Mouse (Mus musculus) liver, embryonic 11.5 days (tissue): ENCODE measurements around the gene Hoxa11. TPM values are rescaled to one million over a fixed set of nuclear protein-coding genes. Genes with fewer than 3 reads are reported as not detected.

Source experiments
- ATAC-seq: fragments of 200-750 bp; cut with Nextera tagmentation; replicated peaks from 2 replicates; pipeline ENCODE4 v1.8.0; 2017; ENCODE audit warnings: moderate number of reproducible peaks, mild to moderate bottlenecking, moderate TSS enrichment, moderate library complexity; ENCODE audit not compliant: low FRiP score
- DNase-seq: peaks from one replicate; pipeline ENCODE4 v3.0.0-alpha.2; 2017; ENCODE audit warnings: low spot score
- H3K27ac ChIP-seq: fragments of 300-500 bp; sonication (generic); 2 replicates; pipeline ENCODE4 v1.5.1; 2014; ENCODE audit warnings: mild to moderate bottlenecking, low read depth, low read length, control low read depth
- H3K27me3 ChIP-seq: fragments of 300-500 bp; sonication (generic); replicated peaks from 2 replicates; pipeline ENCODE4 v1.6.1; 2014; ENCODE audit warnings: low read length, mixed read lengths; ENCODE audit not compliant: control insufficient read depth, insufficient read depth
- H3K36me3 ChIP-seq: fragments of 300-500 bp; sonication (generic); 2 replicates; pipeline ENCODE4 v1.6.1; 2014; ENCODE audit warnings: mild to moderate bottlenecking, low read length, moderate library complexity, mixed read lengths; ENCODE audit not compliant: control insufficient read depth, insufficient read depth
- H3K4me1 ChIP-seq: fragments of 300-500 bp; sonication (generic); replicated peaks from 2 replicates; pipeline ENCODE4 v1.6.1; 2014; ENCODE audit warnings: low read length, mixed read lengths; ENCODE audit not compliant: control insufficient read depth, insufficient read depth
- H3K4me2 ChIP-seq: fragments of 300-500 bp; sonication (generic); 2 replicates; pipeline ENCODE4 v1.6.1; 2014; ENCODE audit warnings: mild to moderate bottlenecking, control low read depth, moderate library complexity
- H3K4me3 ChIP-seq: fragments of 300-500 bp; sonication (generic); 2 replicates; pipeline ENCODE4 v1.5.1; 2014; ENCODE audit warnings: low read depth, low read length, control low read depth
- H3K9ac ChIP-seq: fragments of 300-500 bp; sonication (generic); 2 replicates; pipeline ENCODE4 v1.6.1; 2014; ENCODE audit warnings: low read depth, low read length, control low read depth
- H3K9me3 ChIP-seq: fragments of 300-500 bp; sonication (generic); 2 replicates; pipeline ENCODE4 v1.6.1; 2016; ENCODE audit warnings: low read length, inconsistent platforms, mixed read lengths; ENCODE audit not compliant: control insufficient read depth
- WGBS: fragments of 180-500 bp; shearing (Covaris S2); extraction: QIAGEN DNeasy Blood & Tissue Kit; methylation state at CpG from one replicate; pipeline ENCODE4 v1.1.7; 2014; 5-methylcytosine and 5-hydroxymethylcytosine counted together
- polyA plus RNA-seq: library from polyadenylated mRNA; unstranded; fragments of >200 nt; fragmentation: Nextera tagmentation; extraction: Ambion mirVana; gene quantifications from 2 replicates; pipeline ENCODE4 v1.2.1, GENCODE M21; 2014

The Hoxa11 gene
- polyA plus RNA-seq, 1 experiment from 2014 or later = 0.26 TPM

DNA sequence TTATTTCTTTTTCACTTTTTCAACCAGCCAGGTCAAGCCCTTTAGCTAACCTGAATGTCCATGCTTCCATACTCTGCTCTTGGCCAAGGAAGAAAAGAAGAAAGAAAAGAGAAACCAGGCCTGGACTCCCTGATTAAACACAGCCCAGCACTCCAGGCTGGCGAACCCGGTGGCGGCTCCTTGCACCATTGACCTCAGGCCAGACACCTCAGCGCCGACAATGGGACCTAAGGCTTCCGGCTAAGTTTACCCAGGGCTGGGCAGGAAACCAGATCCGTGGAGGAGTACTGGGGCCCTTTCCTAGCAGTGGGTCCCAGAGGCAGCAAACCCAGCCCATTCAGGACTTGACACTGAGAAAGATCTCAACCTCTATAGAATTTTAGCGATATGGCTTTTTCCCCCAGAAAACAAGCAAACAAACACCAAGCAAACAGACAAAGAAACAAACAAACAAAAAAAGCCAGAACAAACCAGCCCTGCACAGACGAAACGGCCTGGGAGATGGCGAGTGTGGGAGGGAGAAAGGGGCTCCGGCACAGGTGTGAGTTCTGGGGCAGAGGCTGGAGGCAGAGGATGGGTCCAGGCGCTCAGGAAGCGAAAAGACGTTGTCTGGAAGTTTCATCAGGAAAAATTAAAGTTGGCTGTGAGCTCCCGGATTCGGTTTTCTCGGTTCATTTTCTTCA lies 13.6 kb downstream of the Hoxa11 start:
- 2% methylated on average over 18 of the region's 18 CpGs for WGBS
- Histone ChIP-seq H3K27ac (no peak overlapping the region), H3K4me1 (no peaks in the 10 kb centered on the region), H3K9ac (no peak overlapping the region), H3K9me3 (no peaks in the 10 kb centered on the region), H3K27me3 (peaks cover 96% of the 10 kb centered on the region), H3K4me3 (0 out of 2 replicates have a peak overlapping the region, but pooled peaks have one; percentile 1), H3K36me3 (no peaks in the 10 kb centered on the region), H3K4me2 (no peak overlapping the region; the same call in 1 of the 2 replicates)
- DNase-seq (no peak), ATAC-seq (no peak)

DNA sequence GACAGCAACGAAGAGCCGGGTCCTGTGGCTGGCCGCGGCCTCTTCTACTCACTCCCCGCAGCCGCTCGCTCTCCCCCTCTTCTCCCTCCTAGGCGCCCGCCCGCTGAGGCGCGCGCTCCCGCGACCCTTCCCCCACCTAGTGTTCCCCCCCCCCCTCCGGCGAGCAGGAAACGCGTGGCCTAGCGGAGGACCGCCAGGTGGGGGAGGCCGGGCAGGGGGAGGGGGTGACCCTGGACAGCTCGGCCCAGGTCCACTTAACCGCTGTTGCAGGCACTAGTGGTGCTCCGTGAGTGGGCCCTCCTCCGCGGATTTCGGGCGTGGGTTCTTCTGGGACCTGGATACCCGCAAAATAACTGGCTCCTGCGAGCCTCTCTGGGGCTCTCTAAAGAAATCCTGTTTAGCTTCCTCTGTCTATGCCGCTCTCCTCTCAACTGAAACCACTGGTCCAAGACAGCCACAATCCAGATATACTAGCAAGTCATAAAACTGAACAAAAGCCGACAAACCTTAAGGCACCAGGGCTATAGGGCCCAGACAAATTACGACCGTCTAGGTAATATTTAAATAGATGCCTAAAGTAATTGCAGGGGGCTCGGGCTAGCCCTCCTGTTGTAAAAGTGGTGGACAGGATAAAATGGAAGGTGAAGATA lies 15.0 kb downstream of the Hoxa11 start, which contains the start of gene Hoxa9:
Hoxa9 (minus strand) TSS at position 574 of the 650 bp plus-strand sequence.
- DNase-seq (no peak), ATAC-seq (no peak)
- 2% methylated on average over 33 of the region's 36 CpGs for WGBS
- no peaks in the 10 kb centered on the region for H3K4me1 ChIP-seq
- peaks cover 96% of the 10 kb centered on the region for H3K27me3 ChIP-seq
- H3K9ac ChIP-seq = no peak within 1 kb of the TSS
- H3K4me3 ChIP-seq = peak within 1 kb of the TSS; percentile 23
- H3K36me3 ChIP-seq = no peaks in the 10 kb centered on the region
- H3K27ac ChIP-seq = no peak within 1 kb of the TSS
- no peak within 1 kb of the TSS for H3K4me2 ChIP-seq
- no peaks in the 10 kb centered on the region for H3K9me3 ChIP-seq

GRCm38 (mm10) chr6:52229558-52230416 lies 15.8 kb downstream of the Hoxa11 start:
- WGBS = 3% methylated on average over 44 of the region's 44 CpGs
- Histone ChIP-seq H3K4me3 (peak overlapping the region; percentile 23), H3K27me3 (peaks cover 96% of the 10 kb centered on the region), H3K4me2 (no peak overlapping the region; the same call in 1 of the 2 replicates), H3K36me3 (no peaks in the 10 kb centered on the region), H3K9me3 (no peaks in the 10 kb centered on the region), H3K4me1 (no peaks in the 10 kb centered on the region), H3K9ac (no peak overlapping the region), H3K27ac (no peak overlapping the region)
- ATAC-seq (no peak), DNase-seq (no peak)

GRCm38 (mm10) chr6:52228475-52229465 lies 16.8 kb downstream of the Hoxa11 start:
- H3K4me3 ChIP-seq = no peak overlapping the region
- no peak overlapping the region for H3K27ac ChIP-seq
- 2% methylated on average over 38 of the region's 38 CpGs for WGBS
- H3K27me3 ChIP-seq = peaks cover 96% of the 10 kb centered on the region
- H3K4me2 ChIP-seq = peak overlapping the region; percentile 27
- no peaks in the 10 kb centered on the region for H3K9me3 ChIP-seq
- no peak for DNase-seq
- no peak overlapping the region for H3K9ac ChIP-seq
- H3K36me3 ChIP-seq = no peaks in the 10 kb centered on the region
- no peaks in the 10 kb centered on the region for H3K4me1 ChIP-seq
- no peak for ATAC-seq

DNA sequence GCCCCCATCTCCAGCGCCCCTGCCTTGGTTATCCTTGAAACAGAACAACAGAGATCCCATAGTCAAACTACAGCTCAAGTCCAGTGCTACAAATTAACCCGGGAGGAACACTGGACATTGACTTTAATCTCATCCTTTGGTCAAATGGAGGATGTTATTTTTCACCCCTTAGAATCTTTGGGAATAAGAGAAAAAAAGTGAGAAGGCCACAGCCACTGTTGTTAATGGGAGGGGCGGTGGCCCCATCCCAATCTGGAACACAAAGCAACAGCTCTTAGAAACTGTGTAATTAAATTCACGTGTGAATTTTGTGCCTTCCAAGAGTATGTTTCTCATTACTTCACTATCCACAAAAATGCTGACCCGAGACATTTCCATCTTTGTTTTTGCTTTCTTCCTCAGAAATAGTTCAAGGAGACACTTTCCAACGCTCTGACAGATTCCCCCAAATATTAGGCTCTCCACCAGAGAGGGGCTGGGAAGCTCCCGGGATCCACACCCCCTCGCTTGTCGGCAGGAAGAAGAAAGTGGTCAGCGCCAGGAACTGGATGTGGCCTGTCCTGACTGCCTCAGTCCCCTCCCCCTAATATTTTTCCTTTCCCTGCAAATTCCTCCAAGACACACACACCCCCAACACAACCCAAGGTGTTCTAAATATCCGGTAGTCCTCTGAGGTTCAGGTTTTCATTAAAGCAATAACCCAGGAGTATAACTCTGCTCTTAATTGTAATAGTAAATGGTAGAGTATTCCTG lies 18.0 kb downstream of the Hoxa11 start:
- Histone ChIP-seq H3K27me3 (peaks cover 96% of the 10 kb centered on the region), H3K4me3 (no peak overlapping the region), H3K9ac (no peak overlapping the region), H3K4me2 (no peak overlapping the region), H3K36me3 (no peaks in the 10 kb centered on the region), H3K9me3 (no peaks in the 10 kb centered on the region), H3K27ac (no peak overlapping the region), H3K4me1 (no peaks in the 10 kb centered on the region)
- ATAC-seq (no peak), DNase-seq (no peak)
- WGBS = 4% methylated on average over 11 of the region's 11 CpGs

DNA sequence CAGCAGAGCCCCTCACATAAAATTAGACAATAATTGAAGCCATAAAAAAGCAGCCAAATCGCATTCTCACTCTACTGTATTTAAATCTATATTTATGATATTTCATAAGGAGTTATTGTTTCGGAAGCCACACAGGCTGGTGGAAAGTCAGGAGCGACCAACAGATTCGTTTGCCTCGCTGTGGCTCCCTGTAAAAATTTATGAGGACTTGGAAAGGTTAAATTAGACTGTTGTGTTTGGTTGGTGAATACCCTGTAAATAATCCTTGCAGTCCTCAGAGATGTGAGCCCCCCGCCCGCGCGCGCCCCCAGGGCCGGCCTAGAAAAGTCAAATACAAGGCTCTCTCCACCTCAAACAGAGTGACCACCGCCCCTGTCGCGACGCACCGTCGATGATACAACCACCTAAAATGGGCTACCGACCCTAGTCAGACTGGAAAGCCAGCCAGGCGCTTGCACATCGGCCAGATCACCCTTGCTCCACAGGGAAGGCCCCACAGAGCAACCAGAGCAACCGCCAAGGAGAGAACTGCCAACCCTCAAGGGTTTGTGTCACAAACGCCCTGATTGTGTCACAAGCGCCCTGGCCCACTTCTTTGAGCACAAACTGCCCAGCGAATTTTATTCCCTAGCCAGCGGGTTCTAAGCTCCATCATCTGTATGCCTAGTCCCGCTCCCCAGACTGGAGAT lies 18.9 kb downstream of the Hoxa11 start:
- ATAC-seq = no peak

More for the DNA sequence above, 18.9 kb downstream of the Hoxa11 start:
- DNase-seq = no peak
- Histone ChIP-seq H3K27ac (no peak overlapping the region), H3K4me1 (no peaks in the 10 kb centered on the region), H3K9me3 (no peaks in the 10 kb centered on the region), H3K36me3 (no peaks in the 10 kb centered on the region), H3K27me3 (peaks cover 96% of the 10 kb centered on the region), H3K4me2 (no peak overlapping the region), H3K9ac (no peak overlapping the region), H3K4me3 (no peak overlapping the region)
- WGBS = 7% methylated on average over 26 of the region's 26 CpGs
